Mouse (Mus musculus): Measurements from ENCODE around the gene Srgap2.
A peak's percentile ranks its signal among the peaks of the same experiment; 100 is the strongest.
"Not testable (repeated sequence)": the region's sequence is repeated elsewhere in the genome, so short reads cannot be mapped to it uniquely, and the experiment has no call there.

Gene Srgap2

DNA sequence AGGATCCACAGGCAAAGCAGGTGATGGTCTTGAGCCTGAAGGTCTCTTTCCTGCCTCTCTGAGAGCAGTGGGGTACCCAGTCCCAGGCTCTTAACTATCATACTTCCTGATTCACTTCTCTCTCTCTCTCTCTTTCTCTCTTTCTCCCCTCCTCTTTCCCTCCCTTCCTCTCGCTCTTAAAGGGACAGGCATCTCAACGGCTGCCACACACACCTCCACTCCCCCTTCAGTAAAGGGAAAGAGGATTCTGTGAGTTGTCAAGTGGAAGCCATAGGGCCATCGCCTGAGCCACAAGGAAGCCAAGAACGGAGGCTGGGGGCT, 247.7 kb downstream of the Srgap2 start, which contains the start of gene Ikbke:
TSS of gene Ikbke (minus strand) at position 151 of the 321 bp plus-strand sequence.
- DNase-seq: no peak

DNA sequence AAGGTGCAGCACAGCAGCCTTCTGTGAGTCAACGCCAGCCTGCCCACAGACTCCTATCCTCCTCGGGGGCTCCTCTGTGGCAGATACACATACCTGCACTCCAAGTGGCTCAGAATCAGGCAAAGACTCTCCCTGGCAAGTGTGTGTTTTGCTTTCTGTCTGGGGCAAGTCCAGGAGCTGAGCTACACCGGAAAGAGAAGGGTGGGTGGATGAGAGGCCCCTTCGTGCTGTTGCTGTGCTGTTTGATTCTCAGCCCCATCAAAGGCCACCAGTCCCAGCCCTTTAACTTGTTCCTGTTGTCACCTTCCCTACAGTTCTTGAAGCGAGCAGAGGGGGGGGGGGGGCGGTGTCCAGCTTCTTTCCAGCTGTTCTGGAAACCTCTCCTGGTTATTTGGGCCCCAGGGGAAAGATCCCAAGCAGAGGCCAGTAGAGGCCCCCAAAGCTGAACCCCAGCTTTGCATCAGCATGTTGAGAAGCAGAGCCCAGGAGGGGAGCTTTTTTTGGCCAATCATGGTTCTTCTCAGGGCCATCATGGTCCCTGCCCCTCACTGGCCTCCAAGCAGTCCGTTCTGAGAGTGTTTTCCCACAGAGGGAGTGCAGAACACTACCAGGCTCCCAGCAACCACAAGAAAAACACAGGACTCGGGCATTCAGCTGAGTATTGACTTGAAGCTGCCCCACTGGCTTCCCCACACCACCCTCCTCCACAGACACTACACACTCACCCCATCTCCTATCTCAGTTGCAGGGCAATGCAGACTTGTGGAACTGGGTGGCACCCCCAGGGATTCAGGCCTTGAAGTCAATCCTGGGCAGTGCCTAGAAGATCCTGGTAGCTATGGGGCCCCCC, 248.3 kb downstream of the Srgap2 start:
- DNase-seq: peak; percentile 26

DNA sequence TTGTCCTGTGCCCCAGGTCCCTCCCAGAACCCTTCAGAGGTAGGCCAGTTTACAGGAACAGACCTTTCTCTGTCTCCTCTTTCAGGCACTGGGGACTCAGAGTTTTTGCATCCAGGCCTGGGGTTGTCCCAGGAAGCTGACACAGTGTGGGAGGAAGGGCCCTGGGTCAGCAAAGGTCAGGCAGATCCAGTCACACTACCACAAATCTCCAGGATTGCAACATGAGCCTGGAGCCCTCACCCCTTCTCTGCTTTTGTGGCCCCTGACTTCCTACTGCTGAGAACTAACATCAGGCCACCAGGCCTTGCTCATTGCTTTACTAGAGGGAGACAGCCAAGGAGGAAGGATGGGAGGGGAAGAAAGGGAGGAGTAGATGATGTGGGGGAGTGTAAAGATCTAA, 250.3 kb downstream of the Srgap2 start:
- DNase-seq: peak; percentile 32

DNA sequence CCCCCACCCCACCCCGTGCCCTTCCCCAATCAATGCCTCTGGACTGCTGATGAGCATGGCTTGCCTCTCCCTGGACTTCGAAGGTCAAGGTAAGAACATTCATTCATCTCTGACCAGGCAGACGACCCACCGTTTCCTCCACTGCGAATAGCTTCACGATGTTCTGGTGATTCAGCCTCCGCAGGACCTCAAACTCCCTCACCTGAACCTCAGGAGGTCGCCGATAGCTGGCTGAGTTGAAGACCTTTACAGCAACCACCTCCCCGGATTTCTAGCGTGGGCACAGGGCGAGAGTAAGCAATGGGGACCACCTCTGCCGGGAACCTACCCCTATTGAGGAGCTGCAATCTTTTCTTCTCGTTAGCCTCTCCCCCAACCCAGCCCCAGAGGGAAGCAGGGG, 251.6 kb downstream of the Srgap2 start:
- DNase-seq: no peak

DNA sequence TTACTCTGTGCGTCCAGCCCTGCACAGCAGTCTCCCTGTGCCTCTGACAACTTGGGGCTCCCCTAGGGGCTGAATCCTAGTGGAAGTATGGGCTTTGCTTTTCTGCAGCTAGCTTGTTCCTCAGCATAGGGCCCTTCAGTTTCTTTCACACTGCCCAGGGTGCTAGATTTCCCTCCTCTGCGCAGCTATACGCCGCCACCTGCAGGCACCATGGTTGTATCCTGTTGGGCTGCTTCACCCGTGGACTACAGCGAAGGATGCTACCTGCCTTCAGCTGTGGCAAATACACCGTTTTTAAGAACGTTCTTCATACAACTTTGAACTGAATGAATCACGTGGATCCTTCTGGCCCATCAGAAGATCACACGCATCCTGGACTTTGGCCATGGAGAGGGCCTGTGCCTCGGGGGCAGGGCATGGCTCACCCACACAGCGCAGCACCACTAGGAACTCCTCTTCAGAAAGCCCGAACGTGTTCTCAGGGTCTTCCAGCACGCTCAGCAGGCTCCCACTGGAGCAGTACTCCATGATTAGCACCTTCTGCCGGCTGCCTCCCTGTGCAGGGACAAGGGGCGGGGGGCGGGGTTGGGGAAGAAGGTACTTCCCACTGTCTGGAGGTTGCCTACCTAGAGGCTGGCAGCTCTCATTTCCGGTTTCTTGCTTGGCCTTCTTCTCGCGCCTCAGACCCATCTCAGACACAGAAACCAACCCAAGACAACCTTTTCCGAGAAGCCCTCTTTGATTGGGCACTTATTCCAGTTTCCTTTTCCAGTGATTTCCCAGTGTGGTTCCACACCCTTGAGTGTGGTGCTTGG, 252.2 kb downstream of the Srgap2 start:
- DNase-seq: peak; percentile 75

DNA sequence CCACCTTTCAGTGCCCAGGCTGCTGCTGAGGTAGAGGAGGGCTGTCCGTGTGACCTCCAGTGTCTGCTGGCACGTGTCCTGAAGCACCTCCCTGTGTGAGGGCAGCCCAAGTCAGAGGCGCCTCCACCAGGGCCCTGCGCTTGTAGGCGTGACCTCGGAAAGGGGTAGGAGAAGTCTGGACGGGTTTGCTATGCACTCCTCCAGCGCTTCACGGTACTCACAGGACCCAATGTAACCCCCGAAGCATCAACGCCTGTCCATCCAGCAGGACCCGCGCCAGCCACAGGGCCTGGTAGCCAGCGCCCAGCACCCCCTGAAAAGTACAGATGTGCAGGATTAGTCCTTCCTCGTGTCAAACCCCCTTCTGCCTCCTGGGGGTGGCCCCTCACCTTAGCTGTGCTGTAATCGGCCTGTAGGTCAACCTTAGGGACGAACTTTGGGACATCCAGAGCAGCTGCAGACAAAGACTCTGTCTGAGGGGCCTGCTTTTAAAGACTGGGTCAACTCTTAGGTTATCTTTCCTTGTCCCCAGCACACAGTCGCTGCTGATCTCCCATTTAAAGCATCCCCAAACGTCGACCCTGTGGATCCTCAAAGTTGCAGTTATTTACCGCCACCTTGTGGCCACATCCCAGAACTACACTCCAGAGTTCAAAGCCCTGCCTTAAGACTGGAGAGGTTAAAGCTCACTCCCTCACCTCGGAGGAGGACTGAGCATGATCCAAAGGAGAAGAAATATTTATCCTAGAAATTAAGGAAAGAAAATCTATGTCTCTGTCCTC, 257.2 kb downstream of the Srgap2 start:
- DNase-seq: peak; percentile 82

DNA sequence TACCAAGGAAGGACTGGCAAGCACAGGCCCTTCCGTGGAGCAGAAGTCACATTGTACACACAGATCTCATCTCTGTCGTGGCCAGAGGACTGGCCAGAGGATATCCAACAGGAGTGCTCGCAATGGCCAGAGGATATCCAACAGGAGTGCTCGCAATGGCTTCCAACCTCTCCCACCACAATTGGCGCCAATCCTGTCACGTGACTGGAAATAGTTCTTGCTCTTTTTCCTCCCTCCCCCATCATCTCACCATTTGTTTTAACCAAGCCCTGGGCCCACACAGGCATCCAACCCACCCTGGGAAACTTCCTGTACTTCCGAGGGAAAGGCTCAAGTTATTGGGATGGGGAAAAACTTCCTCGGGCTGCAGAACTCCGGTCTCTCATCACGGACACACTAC, 258.4 kb downstream of the Srgap2 start:
- no peak for DNase-seq

DNA sequence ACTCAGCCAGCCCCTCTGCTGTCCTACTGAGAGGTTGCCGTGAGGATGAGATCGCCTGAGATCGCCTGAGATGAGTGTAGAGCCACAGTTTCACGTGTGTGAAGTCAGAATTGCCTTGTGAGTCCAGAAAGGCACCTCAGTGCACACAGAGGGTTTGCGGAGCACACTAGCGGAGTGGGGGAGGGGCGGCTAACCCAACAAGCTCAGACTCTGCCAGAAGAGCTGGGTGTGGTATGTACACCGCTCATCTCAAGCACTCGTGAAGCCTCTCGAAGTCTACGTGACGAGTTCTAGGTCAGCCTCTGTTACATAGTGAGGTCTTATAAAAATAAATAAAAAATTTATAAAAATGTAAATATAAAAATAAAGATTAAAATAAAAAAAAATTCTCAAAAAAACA, 263.2 kb downstream of the Srgap2 start:
- no peak for DNase-seq

DNA sequence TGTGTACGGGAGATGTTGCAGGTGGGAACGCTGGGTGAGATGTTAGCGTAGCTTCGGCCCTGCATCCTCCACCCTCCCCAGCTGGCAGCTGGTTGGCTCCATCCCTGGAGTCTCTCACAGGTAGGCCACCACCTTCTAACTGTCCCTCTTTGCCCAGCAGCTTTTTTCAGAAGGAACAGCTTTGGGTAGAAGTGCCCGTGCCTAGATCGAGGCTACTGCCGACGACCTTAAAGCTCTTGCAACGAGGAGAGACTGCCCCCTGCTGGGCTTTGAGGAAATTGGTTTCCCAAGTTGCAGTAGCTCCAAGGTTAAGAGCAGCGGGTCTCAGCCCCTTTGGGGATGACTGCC, 266.9 kb downstream of the Srgap2 start:
- DNase-seq: peak; percentile 71

DNA sequence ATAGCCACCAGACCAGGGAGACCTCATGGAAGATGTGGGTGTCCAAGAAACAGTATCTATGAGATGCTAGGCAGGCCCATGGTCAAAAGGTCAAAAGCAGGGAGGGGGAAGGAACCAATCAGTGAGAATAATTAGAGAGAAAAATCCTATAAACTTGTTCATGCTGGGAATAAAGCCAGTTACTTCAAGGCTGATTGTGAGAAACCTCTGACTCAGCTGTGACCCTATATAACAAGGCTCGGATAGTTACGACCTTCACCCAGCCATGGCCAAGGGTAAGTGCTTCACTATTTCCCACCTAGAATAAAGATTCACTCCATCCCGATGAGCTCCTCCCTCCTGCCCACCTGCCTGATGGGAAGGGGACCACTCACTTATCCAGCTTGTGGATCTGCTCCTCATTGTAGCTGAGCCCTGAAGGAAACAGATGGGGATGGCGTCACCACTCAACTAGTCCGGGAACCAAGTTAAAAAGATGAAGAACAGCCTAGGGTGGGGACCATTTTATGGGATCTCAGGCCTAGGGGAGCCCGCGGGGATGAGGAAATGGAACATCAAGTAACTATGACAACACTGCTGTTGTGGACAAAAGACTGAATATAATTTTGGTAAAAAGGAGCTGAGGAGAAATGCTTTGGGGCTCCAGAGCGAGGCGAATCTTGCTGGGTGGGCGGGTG, 267.4 kb downstream of the Srgap2 start:
- DNase-seq: no peak

DNA sequence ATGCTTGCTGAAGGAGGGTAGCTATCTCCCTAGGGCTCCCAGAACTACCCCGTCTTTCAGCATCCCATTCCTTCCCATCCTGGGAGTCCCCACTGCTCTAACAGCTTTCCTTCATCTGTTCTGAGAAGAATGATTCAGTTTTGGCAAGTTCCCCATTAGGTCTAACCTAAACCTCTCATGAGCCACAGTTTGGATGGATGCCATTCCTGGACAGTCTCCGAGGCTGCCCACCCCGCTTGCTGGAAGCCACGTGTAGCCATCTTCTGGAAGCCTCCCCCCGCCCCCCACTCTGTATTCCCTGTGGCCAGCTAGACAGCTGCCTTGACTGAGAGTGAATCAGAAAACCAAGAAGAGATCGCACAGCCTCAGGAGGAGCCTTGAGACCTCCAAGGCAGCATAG, 269.9 kb downstream of the Srgap2 start:
- DNase-seq: no peak

DNA sequence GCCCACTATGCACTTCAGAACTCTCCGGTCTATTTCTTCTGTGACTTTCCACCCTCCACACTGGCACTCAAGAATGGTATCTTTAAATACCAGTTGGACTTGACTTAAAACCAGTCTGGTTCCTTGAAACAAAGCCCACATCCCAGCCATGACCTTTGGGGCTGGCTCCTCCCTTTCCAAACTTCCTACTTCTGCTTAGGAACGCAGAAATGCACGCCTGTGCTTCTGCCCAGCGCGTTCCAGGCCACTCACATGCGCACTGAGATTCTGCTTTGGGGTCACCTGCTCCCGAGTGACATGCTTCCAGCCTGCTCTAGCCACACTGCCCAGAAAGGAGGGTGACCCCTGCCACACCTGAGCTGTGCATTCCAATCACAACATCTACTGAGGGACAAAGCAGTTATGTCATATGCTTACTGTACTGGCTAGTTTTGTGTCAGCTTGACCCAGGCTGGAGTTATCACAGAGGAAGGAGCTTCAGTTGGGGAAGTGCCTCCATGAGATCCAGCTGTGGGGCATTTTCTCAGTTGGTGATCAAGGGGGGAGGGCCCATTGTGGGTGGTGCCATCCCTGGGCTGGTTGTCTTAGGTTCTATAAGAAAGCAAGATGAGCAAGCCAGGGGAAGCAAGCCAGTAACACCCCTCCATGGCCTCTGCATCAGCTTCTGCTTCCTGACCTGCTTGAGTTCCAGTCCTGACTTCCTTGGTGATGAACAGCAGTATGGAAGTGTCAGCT, 274.5 kb downstream of the Srgap2 start:
- not testable (repeated sequence) for DNase-seq

DNA sequence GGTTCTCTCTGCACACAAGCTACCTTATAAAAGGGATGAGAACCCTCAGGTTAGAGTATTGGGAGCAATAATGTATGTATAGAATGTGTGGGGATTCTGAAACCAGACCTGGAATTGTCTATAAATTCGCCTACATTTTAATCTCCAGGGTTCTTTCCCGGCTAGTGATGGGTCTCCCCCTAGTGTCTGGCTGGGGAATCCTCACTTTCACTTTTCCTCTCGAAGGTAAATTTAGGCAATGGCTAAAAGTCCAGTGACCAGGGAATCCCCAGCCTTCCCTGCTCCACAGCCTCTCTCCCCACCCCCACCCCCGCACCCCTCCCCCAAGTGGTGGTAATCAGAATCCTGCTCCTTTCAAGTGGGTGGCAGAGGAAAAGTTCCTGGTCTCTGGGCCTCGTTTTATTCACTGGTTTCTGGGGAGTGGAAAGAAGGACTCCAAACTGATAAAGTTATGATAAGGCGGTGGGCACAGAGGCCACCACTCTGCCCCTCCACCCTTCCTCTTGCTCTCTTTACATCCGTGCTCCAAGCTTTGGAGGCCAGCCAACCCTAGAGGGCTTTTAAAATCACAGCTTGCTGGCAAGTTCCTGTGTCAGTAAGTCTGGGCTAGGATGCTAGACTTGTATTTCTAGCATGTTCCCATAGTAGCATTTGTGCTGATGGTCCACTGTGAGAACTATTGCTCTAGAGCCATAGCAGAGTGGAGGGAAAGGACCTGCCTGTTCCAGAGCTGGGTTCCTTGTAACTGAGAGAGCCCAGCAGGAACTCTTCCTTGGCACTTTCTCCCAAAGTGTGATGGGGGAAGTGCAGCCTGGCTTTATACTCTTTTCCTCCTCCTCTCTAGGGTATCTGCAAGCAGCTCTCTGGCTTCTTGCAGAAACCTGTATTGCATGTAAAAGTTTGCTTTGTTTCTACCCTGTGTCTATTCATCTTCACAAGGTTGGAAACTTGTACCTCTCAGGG, 280.4 kb downstream of the Srgap2 start:
- peak; percentile 59 for DNase-seq

DNA sequence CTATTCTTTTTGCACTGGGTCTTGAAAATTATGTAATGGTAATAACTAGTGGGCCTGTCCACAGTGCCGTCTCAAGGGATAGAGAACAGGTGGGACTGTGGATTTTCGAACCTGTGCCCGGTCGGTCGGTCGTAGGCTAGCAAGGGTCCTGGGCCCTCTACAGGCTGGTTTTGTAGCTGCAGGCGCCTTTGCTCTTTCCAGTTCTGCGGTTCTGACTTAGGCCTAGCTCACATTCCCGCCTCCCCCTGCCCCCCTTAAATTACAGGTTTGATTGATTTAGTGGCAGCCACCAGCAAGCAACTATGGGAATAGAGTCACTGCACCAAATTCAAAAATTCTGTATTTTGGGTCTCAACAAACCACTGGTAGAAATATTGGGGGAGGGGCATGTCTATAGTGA, 281.2 kb downstream of the Srgap2 start:
- peak; percentile 65 for DNase-seq

DNA sequence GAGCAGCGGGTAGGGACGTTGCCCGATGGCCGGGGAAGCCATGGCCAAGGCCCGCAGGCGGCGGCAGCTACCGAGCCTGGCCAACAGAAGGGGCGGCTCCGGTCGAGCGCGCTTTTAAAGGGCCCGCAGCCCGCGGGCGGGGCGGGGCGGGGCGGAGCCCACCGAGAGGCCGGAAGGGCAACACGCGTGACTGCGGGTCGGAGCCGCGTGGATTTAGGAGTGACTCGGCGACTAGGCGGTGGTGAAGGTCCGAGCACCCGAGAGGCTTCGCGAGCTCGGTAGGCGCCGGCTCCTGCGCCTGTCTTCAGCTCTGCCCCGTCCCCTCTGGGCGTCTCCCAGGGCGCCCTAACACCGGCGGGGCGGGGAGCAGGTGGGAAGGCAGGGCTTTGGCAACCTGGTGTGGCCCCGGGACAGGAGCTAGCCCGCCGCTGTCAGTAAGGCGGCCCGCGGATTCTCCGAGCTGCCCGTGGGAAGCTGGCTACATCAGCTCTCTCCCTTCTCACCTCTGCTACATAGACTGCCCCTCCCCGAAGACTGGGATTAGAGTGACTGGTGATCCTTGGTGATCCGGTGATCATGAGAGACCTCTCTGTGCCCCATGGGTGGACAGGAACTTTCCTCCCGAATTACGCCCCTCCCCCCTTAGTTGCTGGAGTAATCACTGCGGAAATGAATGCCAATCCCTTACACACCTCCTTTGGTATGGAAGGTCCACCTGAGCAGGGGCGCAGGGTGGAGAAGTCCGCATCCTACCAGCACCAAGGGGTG, 281.9 kb downstream of the Srgap2 start, which contains the start of gene Rassf5:
TSS of gene Rassf5 (minus strand) at position 170 of the 768 bp plus-strand sequence.
- DNase-seq: peak; percentile 90

DNA sequence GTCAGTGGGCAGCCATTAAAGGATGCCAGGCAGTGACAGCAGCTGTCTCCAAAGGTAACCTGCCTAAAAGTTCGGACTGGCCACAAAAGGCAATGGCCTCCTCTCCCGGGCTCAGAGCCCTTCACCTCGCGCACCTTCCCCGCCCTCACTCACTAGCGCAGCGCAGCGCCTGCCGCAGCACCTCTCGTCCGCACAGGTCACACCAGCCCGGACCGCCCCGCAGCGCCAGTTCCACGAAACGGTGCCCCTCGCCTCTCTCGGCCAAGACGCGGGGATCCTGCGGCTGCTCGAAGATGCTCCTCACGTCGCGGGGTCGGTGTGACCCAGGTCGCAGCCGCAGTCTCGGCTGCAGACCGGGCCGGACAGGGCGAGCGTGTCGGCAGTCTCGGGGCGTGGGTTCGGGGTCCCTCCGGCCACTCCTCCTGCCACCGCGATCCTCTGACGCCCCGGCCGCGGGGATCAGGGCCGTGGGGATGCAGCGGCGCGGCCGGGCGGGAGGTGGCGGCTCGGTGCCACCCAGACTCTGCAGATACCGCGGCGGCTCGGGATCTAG, 282.5 kb downstream of the Srgap2 start:
- no peak for DNase-seq

DNA sequence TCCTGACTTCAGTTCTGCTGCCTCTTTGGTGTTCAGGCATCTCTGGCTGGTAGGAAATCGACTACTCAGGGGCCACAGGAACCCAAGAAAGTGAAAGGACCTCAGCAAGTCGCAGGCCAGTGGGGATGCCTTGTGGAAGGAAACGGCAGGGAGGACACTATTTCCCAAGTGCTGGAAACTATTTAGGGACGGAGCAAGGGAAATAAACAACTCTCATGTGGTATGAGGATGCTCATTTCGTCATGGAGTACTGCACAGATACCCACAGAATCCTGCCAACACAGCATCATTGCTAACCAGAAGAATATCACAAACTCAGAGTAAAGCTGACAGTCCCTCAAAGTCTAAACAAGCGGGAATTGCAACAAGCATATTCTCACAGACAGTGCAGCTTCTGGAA, 284.2 kb downstream of the Srgap2 start:
- DNase-seq: peak; percentile 16

DNA sequence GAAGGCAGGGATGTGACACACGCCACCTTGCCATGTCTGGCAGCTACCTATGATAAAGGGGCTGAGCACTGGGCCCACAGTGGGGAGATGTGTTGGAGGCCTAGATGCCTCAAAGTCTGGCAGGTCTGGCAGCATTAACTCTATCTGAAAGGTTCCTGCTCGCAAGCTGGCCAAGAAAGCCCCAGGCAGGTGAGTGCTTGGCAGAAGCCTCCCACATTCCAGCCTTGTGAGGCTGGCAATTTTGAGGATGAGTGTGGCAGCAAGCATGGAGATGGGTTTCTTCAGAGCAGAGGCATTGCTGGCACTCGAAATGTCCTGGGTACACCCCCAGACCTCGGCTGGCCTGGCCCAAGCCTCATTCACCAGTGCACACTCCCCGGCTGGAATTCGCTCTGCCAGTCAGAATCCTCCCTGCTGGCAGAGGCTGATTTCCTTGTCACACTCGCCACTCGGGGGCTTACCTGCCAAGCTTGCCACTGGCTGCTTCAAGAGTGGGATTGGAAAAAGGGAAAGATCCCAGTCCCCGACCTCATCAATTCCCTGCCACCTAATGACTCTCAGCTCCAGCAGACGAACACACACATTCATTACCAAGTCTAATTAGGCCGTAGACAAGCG, 287.5 kb downstream of the Srgap2 start:
- DNase-seq: no peak

DNA sequence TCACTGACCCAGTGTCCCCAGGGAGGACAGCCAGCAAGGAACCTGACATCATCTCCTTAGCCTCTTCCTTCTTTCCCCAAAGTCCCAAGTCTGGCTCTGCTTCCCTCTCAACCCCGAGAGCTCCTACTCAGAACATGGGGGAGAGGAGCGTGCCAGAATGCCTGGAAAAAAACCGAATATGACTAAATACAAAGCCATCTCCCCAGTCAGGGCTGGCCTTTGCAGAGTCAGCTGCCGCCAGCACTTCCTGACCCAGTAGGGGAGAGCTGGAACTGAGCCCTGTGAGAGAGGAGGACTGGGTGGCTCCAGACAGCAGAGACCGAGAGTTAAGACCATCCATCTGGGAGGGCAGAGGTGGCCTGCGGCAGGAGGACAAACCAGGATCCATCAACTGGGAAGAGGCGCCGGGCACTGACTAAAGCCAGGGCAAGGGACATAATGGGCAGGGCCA, 288.2 kb downstream of the Srgap2 start:
- peak; percentile 48 for DNase-seq
